ENCODE assay signal across 9 mouse cellular contexts in the genomic region with DNA sequence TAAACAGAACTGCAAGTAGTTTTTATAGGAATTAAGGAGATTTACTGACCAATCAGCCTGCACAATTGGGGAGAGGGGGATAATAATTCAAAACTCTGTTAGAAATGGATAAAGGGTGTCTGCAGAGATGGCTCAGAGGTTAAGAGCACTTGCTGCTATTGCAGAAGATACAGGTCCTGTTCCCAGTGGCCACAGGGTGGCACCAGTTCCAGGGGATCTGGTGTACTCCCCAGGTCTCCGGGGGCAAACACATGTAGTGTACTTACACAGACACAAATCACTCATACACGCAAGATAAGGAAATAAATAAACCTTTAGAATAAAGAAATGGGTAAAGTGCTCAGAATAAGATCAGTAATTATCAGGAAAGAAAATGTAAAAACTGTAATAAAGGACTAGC. TPM values are rescaled to one million over a fixed set of nuclear protein-coding genes. Genes with fewer than 3 reads are reported as not detected.
DNase-seq lines count a peak whose midpoint lies in the region; ATAC-seq lines count a peak whose summit lies in the region.
"Had no signal": no experiment of that assay in that cellular context is flagged by ENCODE, and none has a peak within 500 bp of the region (broad histone marks: within the 10 kb centered on the region; RNA-seq: fewer than 3 reads in every experiment).

No protein-coding gene starts in this region.

- H3K27ac ChIP-seq in limb, embryonic 11.5 days (replicated peaks; ENCODE audit: low read depth, low read length) = no peak overlapping the region
- no peak overlapping the region for H3K27ac ChIP-seq in limb, embryonic 10.5 days
- H3K27ac ChIP-seq: liver, embryonic 15.5 days had no signal

- H3K4me3 ChIP-seq in limb, embryonic 11.5 days (ENCODE audit: low read depth, low read length) = no peak overlapping the region
- no peak overlapping the region for H3K4me3 ChIP-seq in limb, embryonic 10.5 days
- H3K4me3 ChIP-seq: liver, embryonic 15.5 days had no signal

- no peaks in the 10 kb centered on the region for H3K4me1 ChIP-seq in limb, embryonic 11.5 days (ENCODE audit: control insufficient read depth, insufficient read depth, low read length)
- no peaks in the 10 kb centered on the region for H3K4me1 ChIP-seq in limb, embryonic 10.5 days
- H3K4me1 ChIP-seq: liver, embryonic 15.5 days had no signal

- H3K36me3 ChIP-seq in limb, embryonic 11.5 days (ENCODE audit: control insufficient read depth, insufficient read depth, low read length) = peaks cover 27% of the 10 kb centered on the region
- H3K36me3 ChIP-seq in limb, embryonic 10.5 days = peaks cover 98% of the 10 kb centered on the region

- H3K9me3 ChIP-seq in limb, embryonic 11.5 days (ENCODE audit: control insufficient read depth, low read length) = no peaks in the 10 kb centered on the region
- H3K9me3 ChIP-seq in limb, embryonic 10.5 days (replicated peaks) = no peaks in the 10 kb centered on the region
- H3K9me3 ChIP-seq: liver, embryonic 15.5 days had no signal

- H3K9ac ChIP-seq in limb, embryonic 11.5 days (ENCODE audit: low read length) = no peak overlapping the region
- H3K9ac ChIP-seq: liver, embryonic 15.5 days had no signal

- WGBS in limb, embryonic 11.5 days = 91% methylated on average over 2 of the region's 2 CpGs
- WGBS in limb, embryonic 10.5 days = 88% methylated on average over 2 of the region's 2 CpGs

- ATAC-seq in limb, embryonic 11.5 days (ENCODE audit: insufficient number of reproducible peaks, low FRiP score, low TSS enrichment, low read depth) = no peak

- no peak overlapping the region for H3K4me2 ChIP-seq in limb, embryonic 11.5 days (ENCODE audit: low read depth, severe bottlenecking)
- H3K4me2 ChIP-seq: liver, embryonic 15.5 days had no signal

- no peaks in the 10 kb centered on the region for H3K27me3 ChIP-seq in limb, embryonic 11.5 days (ENCODE audit: control insufficient read depth, insufficient read depth, low read length)
- no peaks in the 10 kb centered on the region for H3K27me3 ChIP-seq in limb, embryonic 10.5 days (ENCODE audit: low read depth, poor library complexity, severe bottlenecking)
- H3K27me3 ChIP-seq: liver, embryonic 15.5 days had no signal

- DNase-seq in cerebellum, postnatal 10 days = peak; percentile 34 to 56
- no peak for DNase-seq in cerebellum, adult 11 months
- DNase-seq in limb, embryonic 11.5 days (ENCODE audit: low spot score) = peak; percentile 26
- no peak for DNase-seq in limb, embryonic 10.5 days (ENCODE audit: low spot score)
- peak; percentile 76 for DNase-seq in NIH3T3 (ENCODE audit: low read depth)
- peak; percentile 50 for DNase-seq in kidney, postnatal 14 days
- DNase-seq in neural tube, embryonic 10.5 days (ENCODE audit: extremely low spot score, low spot score) = no peak
- DNase-seq in layer of hippocampus, adult 8-10 months (ENCODE audit: low spot score in 2 of 2) = no peak

RNA-seq across cellular contexts. Expression of a gene that starts 12.1 kb away (rescaled TPM):
- polyA plus RNA-seq in limb, embryonic 11.5 days (2014; fragmentation: Nextera tagmentation; extraction: Ambion mirVana) = 329 and 334 TPM in 2 replicates
- polyA plus RNA-seq in limb, embryonic 10.5 days (2016; fragmentation: Nextera tagmentation; extraction: Ambion mirVana) = 356 and 383 TPM in 2 replicates
- 10 to 100 TPM; 66.9 to 73.8 (median 71.5) TPM for total RNA-seq in layer of hippocampus, adult 8-10 months (2022)

RNA-seq across cellular contexts. Expression of a gene that starts 25.3 kb away (rescaled TPM):
- polyA plus RNA-seq in limb, embryonic 11.5 days (2014; fragmentation: Nextera tagmentation; extraction: Ambion mirVana) = 424 and 436 TPM in 2 replicates
- polyA plus RNA-seq in limb, embryonic 10.5 days (2016; fragmentation: Nextera tagmentation; extraction: Ambion mirVana) = 432 and 466 TPM in 2 replicates
- 100 to 1,000 TPM; 176 to 226 (median 205) TPM for total RNA-seq in layer of hippocampus, adult 8-10 months (2022)

Comparison
In these comparisons a context has a peak if more than half of its experiments do, and no peak if none do; other contexts are left out.
1. DNase-seq: peak in cerebellum, postnatal 10 days (2 of 2), limb, embryonic 11.5 days (single experiment), NIH3T3 (single experiment) and kidney, postnatal 14 days (single experiment); none in cerebellum, adult 11 months (single experiment), limb, embryonic 10.5 days (single experiment), neural tube, embryonic 10.5 days (single experiment) and layer of hippocampus, adult 8-10 months (0 of 2).